Mouse (Mus musculus): Measurements from ENCODE around the gene Gchfr. TPM values are rescaled to one million over a fixed set of nuclear protein-coding genes. Genes with fewer than 3 reads are reported as not detected.
A peak's percentile ranks its signal among the peaks of the same experiment; 100 is the strongest.

Gchfr gene
- polyA plus RNA-seq (2011; ENCODE audit: insufficient read depth, insufficient read length, low read depth, missing spikeins), result 2.2 and 6.0 TPM in 2 replicates

DNA sequence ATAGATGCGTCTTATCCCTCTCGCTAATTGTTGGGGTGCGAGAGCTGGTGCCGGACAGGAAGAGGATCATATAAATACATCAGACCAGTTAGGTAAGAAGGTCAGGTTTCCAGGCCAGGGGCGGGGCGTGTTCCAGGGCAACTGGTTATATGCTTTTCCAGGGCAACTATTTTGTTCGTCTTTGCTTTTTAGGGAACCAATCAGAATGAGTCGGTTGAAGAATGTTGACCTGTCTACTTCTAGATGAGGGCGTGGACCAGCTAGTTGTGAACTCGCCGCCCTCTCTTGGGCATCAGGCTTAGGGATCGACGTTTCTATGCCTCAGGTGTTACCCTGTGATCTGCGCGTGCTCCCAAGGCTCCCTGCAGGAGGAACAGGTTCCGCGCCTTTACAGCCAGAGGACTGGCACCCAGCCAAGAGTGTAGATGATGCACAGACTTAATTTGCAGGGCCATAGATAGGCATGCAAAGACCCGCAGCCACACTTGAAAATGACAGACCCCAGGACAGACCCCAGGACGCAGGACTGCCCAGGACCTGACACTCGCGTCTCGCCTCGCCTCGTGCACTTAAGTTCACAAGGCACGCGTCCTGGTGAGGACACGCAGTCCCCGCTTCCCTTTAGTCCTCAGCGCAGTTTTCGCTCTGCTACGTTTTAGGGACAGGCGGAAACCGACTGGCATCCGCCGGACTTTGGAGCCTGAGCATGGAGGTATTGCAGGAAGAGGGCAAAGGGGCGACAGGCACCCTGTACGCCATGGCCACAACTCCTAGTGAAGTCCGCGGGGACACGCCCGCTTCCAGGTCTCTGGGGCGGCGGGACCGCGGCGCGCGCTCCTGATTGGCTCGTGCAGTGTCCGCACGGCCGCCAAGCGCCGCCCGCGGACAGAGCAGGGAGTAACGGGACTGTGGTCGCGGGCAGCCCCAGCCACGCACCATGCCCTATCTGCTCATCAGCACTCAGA is at the start of gene Gchfr:
Gchfr (plus strand) TSS at position 873 of the 965 bp plus-strand sequence.
- no peak for TF ChIP-seq EP300 (IDR thresholded peaks at IDR 0.05; ENCODE audit: insufficient read depth, low read depth, low read length)
- no peak for TF ChIP-seq POLR2A (IDR thresholded peaks at IDR 0.05; ENCODE audit: insufficient read depth, low read length)
- no peak for TF ChIP-seq CTCF (IDR thresholded peaks at IDR 0.05; ENCODE audit: low read depth, low read length)
- no peaks in the 10 kb centered on the region for H3K9me3 ChIP-seq (replicated peaks; ENCODE audit: control insufficient read depth, insufficient read depth, low read length, poor library complexity, severe bottlenecking)
- no peaks in the 10 kb centered on the region for H3K27me3 ChIP-seq (ENCODE audit: control insufficient read depth, insufficient read depth, low read length, poor library complexity, severe bottlenecking)
- H3K4me3 ChIP-seq (ENCODE audit: low read depth, low read length), result peak within 1 kb of the TSS; percentile 64
- no peaks in the 10 kb centered on the region for H3K4me1 ChIP-seq (ENCODE audit: control insufficient read depth, insufficient read depth, low read length)
- H3K27ac ChIP-seq (ENCODE audit: insufficient read depth, low read length), result no peak within 1 kb of the TSS
- H3K9ac ChIP-seq (ENCODE audit: low read depth, poor library complexity, severe bottlenecking), result peak within 1 kb of the TSS; percentile 26
- no peaks in the 10 kb centered on the region for H3K36me3 ChIP-seq (ENCODE audit: control insufficient read depth, insufficient read depth, low read length, poor library complexity, severe bottlenecking)

DNA sequence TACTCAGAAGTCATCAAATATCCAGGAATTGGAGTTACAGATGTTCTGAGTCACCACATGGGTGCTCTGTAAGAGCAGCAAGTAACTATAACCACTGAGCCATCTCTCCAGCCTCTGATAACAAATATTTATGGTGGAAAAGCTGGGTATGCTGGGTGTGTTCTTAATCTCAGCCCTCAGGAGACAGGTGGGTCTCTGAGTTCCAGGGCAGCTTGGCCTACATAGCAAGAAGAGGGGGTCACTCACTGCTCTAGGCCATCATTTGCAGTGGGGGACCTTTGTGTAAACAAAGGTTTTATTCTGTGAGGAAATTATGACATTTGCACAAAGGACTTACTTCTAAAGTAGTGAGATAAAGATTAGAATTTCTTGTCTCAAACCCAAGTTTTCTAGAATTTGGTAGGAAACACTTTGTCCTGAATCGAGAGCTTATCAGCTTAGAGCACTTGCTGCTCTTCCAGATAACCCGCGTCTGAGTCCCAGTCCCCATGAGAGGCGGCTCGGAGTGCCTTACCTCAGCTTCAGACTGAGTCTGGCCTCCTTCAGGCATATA is 31.2 kb upstream of the Gchfr start:
- H3K36me3 ChIP-seq (ENCODE audit: control insufficient read depth, insufficient read depth, low read length, poor library complexity, severe bottlenecking), result peaks cover 63% of the 10 kb centered on the region
- H3K27me3 ChIP-seq (ENCODE audit: control insufficient read depth, insufficient read depth, low read length, poor library complexity, severe bottlenecking), result no peaks in the 10 kb centered on the region
- no peak overlapping the region for H3K4me3 ChIP-seq (ENCODE audit: low read depth, low read length)
- no peaks in the 10 kb centered on the region for H3K9me3 ChIP-seq (replicated peaks; ENCODE audit: control insufficient read depth, insufficient read depth, low read length, poor library complexity, severe bottlenecking)
- H3K4me1 ChIP-seq (ENCODE audit: control insufficient read depth, insufficient read depth, low read length), result no peaks in the 10 kb centered on the region
- no peak overlapping the region for H3K27ac ChIP-seq (ENCODE audit: insufficient read depth, low read length)
- no peak overlapping the region for H3K9ac ChIP-seq (ENCODE audit: low read depth, poor library complexity, severe bottlenecking)
- no peak for TF ChIP-seq POLR2A (IDR thresholded peaks at IDR 0.05; ENCODE audit: insufficient read depth, low read length)
- no peak for TF ChIP-seq CTCF (IDR thresholded peaks at IDR 0.05; ENCODE audit: low read depth, low read length)
- TF ChIP-seq EP300 (IDR thresholded peaks at IDR 0.05; ENCODE audit: insufficient read depth, low read depth, low read length), result no peak

DNA sequence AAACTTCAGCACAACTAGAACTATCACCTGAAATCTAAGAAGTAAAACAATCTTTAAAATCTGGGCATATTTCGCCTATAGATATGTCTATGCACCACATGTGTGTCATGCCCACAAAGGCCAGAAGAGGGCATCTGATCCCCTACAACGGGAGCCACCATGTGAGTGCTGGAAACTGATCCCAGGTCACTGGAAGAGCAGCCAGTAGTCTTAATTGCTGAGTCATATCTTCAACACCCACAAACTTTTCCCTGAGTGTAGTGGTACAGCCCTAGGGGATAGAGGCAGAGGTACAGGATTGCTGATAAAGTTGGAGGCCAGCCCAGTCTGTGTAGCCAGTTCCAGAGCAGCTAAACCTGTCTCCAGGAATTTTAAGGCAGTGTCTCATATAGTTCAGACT is 22.4 kb upstream of the Gchfr start:
- peak overlapping the region; percentile 29; the same call in 1 of the 2 replicates for H3K27ac ChIP-seq (ENCODE audit: insufficient read depth, low read length)
- TF ChIP-seq POLR2A (IDR thresholded peaks at IDR 0.05; ENCODE audit: insufficient read depth, low read length), result no peak
- 0 out of 2 replicates have a peak, but pooled peaks have one; percentile 18 for TF ChIP-seq EP300 (IDR thresholded peaks at IDR 0.05; ENCODE audit: insufficient read depth, low read depth, low read length)
- TF ChIP-seq CTCF (IDR thresholded peaks at IDR 0.05; ENCODE audit: low read depth, low read length), result peak; percentile 57
- no peak overlapping the region for H3K4me3 ChIP-seq (ENCODE audit: low read depth, low read length)
- H3K9ac ChIP-seq (ENCODE audit: low read depth, poor library complexity, severe bottlenecking), result no peak overlapping the region
- H3K36me3 ChIP-seq (ENCODE audit: control insufficient read depth, insufficient read depth, low read length, poor library complexity, severe bottlenecking), result peaks cover 12% of the 10 kb centered on the region
- H3K9me3 ChIP-seq (replicated peaks; ENCODE audit: control insufficient read depth, insufficient read depth, low read length, poor library complexity, severe bottlenecking), result no peaks in the 10 kb centered on the region
- no peaks in the 10 kb centered on the region for H3K27me3 ChIP-seq (ENCODE audit: control insufficient read depth, insufficient read depth, low read length, poor library complexity, severe bottlenecking)
- no peaks in the 10 kb centered on the region for H3K4me1 ChIP-seq (ENCODE audit: control insufficient read depth, insufficient read depth, low read length)

DNA sequence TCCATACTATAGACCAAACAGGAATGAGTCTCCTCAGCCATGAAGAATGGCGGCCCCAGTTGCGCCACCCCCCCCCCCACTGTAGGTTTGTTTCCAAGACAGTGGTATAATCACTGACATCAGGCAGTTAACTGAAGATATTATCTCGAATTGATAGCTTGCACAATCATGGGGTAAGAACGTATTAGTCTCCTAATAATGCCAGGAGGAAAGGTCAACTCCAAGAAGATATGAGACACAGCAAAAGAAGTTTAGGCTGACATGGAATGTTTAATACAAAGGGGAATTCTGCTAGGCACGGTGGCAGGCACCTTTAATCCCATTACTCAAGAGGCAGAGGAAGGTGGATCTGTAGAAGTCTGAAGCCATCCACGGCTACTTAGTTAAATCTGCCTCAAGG is 21.1 kb upstream of the Gchfr start:
- peaks cover 10% of the 10 kb centered on the region for H3K36me3 ChIP-seq (ENCODE audit: control insufficient read depth, insufficient read depth, low read length, poor library complexity, severe bottlenecking)
- no peak overlapping the region for H3K27ac ChIP-seq (ENCODE audit: insufficient read depth, low read length)

DNA sequence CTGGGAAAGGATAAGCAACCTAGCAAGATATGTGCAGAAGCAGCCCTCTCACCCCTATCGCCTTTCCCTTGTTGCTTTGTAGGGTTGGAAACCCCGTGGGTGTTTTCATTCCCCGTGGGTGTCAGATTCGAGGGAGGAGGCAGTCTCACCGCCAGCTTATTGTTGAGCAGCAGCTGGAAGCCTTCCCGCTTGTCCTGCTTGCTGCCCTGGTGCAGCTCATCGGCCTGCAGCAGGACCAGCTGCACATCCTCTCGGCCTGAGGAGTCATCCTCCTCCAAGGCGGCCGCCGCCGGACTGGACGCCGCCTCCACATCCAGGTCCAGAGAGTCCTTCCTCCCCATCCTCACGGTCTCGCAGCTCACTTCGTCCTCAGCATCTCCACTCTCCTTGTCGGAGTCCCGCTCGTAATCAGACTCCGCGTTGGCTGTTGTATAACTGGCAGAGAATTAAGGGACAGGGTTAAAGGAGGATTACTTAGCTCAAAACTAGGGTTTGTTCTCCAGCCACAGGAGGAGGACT is 20.4 kb upstream of the Gchfr start:
- no peaks in the 10 kb centered on the region for H3K9me3 ChIP-seq (replicated peaks; ENCODE audit: control insufficient read depth, insufficient read depth, low read length, poor library complexity, severe bottlenecking)
- no peaks in the 10 kb centered on the region for H3K27me3 ChIP-seq (ENCODE audit: control insufficient read depth, insufficient read depth, low read length, poor library complexity, severe bottlenecking)
- no peak overlapping the region for H3K4me3 ChIP-seq (ENCODE audit: low read depth, low read length)
- no peak overlapping the region for H3K27ac ChIP-seq (ENCODE audit: insufficient read depth, low read length)
- no peak overlapping the region for H3K9ac ChIP-seq (ENCODE audit: low read depth, poor library complexity, severe bottlenecking)
- H3K36me3 ChIP-seq (ENCODE audit: control insufficient read depth, insufficient read depth, low read length, poor library complexity, severe bottlenecking), result peaks cover 10% of the 10 kb centered on the region
- TF ChIP-seq CTCF (IDR thresholded peaks at IDR 0.05; ENCODE audit: low read depth, low read length), result no peak
- TF ChIP-seq EP300 (IDR thresholded peaks at IDR 0.05; ENCODE audit: insufficient read depth, low read depth, low read length), result no peak
- no peak for TF ChIP-seq POLR2A (IDR thresholded peaks at IDR 0.05; ENCODE audit: insufficient read depth, low read length)
- H3K4me1 ChIP-seq (ENCODE audit: control insufficient read depth, insufficient read depth, low read length), result no peaks in the 10 kb centered on the region

More for the DNA sequence above, 21.1 kb upstream of the Gchfr start:
- Histone ChIP-seq H3K4me3 (ENCODE audit: low read depth, low read length) (no peak overlapping the region), H3K27me3 (ENCODE audit: control insufficient read depth, insufficient read depth, low read length, poor library complexity, severe bottlenecking) (no peaks in the 10 kb centered on the region), H3K9me3 (replicated peaks; ENCODE audit: control insufficient read depth, insufficient read depth, low read length, poor library complexity, severe bottlenecking) (no peaks in the 10 kb centered on the region), H3K9ac (ENCODE audit: low read depth, poor library complexity, severe bottlenecking) (no peak overlapping the region), H3K4me1 (ENCODE audit: control insufficient read depth, insufficient read depth, low read length) (no peaks in the 10 kb centered on the region)
- TF ChIP-seq POLR2A (IDR thresholded peaks at IDR 0.05; ENCODE audit: insufficient read depth, low read length) (no peak), EP300 (IDR thresholded peaks at IDR 0.05; ENCODE audit: insufficient read depth, low read depth, low read length) (no peak), CTCF (IDR thresholded peaks at IDR 0.05; ENCODE audit: low read depth, low read length) (no peak)

All from ES-Bruce4 (cell line).